Mouse (Mus musculus): ENCODE results near the gene Pmm1.

- no peak for TF ChIP-seq CTCF (IDR thresholded peaks at IDR 0.05; ENCODE audit: insufficient read depth, low read depth, low read length)
- TF ChIP-seq POLR2A (IDR thresholded peaks at IDR 0.05; ENCODE audit: insufficient read depth, low read depth, low read length), result no peak
These were observed 26.9 kb upstream of the Pmm1 start, which contains the start of gene Xrcc6 for GRCm38 (mm10) chr15:81987646-81988045.

Data from olfactory bulb, adult 2 months (tissue).